Mouse (Mus musculus) cerebellum, postnatal 25 days (tissue): ENCODE measurements at regions not wholly inside any gene's neighbourhood (a gene's known extent, or its start where the extent isn't known, plus 50 kb on each side); places are given as distances from the start of the nearest gene placed in this dataset.
A peak's percentile ranks its signal among the peaks of the same experiment; 100 is the strongest.
"Not testable (repeated sequence)": the region's sequence is repeated elsewhere in the genome, so short reads cannot be mapped to it uniquely, and the experiment has no call there.

Experiments used
- DNase-seq, 2 experiments: peaks; one replicate each; pipeline ENCODE4 v3.0.0; 2021; ENCODE audit warnings: mixed read lengths in 2 of 2

GRCm38 (mm10) chr1:112486046-112486445 is 621.3 kb upstream of the Dsel start:
- DNase-seq = not testable (repeated sequence)

- peak; percentile 45 to 72 for DNase-seq
Observed at GRCm38 (mm10) chr1:112456047-112456446, 591.3 kb upstream of the Dsel start.

DNA sequence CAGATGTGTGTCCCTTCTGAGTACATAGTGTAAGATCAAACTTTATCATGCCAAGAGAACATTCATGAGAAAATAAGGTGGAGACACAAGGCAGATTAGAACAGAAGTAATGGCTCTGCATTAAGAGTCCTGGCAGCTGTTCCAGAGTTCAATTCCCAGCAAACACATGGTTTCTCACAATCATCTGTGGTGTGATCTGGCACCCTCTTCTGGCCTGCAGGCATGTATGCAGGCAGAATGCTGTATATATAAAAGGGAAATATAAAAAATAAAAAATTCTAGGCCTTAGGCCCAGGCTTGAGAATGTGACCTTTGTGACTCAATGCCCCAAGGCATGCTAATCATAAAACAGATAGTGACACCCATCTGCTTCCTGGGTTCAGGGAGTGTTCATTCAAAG is 587.7 kb upstream of the Dsel start:
- DNase-seq = no peak

GRCm38 (mm10) chr1:112451622-112452021 is 586.9 kb upstream of the Dsel start:
- DNase-seq = no peak

- peak; percentile 69 to 80 for DNase-seq
Observed at GRCm38 (mm10) chr1:112439109-112439508, 574.4 kb upstream of the Dsel start.

DNA sequence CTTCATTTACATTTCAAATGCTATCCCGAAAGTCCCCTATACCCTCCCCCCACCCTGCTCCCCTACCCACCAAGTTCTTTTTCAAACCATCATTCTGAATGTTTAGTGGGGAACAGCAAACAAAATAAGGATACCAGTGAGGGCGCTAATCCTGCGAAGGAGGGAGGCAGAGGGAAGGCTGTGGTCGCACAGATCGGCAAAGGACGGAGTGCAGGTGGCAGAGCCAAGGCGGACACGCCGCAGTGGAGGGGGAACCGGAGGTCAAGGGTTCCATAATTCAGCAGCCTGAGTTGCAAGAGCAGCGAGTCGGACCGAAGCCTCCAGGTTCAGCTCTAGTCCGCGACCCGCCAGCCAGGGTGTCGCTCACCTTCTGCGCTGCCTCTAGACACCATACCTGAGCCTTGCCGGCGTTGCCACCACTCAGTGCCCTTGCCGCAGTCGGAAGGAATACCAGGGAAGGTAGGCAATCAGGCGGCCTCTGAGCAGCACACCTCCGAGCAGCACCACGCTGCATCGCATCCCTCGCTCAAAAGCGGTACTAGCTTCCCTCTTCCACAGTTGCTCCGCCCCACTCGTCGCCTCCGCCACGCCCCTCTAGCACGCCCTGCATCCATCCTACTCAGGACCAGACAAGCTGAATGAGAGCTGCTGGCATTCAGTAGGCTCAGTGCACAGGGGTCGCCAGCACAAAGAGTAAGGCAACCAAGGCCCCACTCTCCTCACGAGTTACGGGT is 551.8 kb upstream of the Dsel start:
- DNase-seq = peak; percentile 54 to 70

DNA sequence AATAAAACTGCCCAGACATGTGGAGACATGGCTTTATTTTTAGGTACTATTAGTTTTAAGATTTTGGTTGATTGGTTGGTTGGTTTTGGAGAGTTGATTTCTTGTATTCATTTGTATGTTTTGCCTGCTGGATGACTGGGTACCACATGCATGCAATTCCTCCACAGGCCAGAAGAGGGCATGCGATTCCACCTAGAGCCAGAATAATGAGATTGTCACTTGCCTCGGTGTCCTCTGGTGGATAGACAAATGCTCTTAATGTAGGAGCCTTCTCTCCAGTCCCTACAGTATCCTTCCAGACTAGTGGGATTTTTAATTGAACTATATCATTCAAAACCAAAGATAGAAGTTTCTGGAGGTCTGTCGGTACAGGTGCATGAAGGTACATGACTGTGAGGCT is 524.1 kb upstream of the Dsel start:
- DNase-seq = peak; percentile 66 to 75

DNA sequence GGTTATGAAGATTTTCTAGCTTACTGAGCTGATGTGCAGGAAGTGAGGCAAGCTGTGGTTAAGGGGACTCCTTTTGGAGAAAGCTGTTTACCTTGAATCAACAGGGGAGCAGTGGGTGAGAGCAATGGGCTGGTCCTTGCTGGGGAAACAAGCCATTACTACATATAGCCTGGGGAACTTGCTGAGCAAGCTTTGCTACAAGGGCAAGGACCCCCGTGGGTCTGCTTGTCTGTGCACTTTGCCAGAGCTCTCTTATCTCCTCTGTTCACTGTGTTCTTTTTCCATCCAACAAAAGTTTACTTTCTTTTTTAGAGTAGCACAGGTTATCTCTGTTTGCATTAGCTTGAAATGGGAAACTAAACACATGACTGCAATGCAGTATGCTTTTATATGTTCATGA is 519.3 kb upstream of the Dsel start:
- no peak for DNase-seq

DNA sequence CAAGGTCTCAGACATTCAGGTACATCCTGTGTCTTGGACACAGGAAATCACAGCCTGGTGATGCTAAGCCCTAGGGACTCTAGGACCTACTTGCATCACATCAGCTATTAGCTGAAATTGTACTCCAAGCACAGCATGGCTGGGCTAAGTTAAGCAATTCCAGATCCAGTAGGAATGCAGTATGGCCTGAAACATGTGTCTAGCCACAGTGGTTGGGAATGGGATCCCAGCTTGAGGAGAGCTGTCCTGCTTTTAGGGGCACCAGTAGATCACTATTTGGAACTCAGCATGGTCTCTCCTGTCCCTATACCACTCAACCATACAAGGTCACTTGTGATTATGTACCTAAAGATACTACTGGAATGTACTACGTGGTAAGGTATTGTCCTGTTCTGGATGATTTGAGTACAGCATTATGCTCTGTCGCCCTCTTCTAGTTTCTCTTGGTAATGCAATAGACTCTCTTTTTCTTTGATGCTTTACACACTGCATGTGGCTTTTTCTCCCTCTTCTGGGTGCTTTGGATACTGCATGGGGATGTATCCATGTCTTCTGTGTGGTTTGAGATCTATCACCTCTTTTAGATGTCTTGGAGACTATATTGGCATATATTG is 515.0 kb upstream of the Dsel start:
- DNase-seq = peak in 1 of 2 experiments; percentile 30

DNA sequence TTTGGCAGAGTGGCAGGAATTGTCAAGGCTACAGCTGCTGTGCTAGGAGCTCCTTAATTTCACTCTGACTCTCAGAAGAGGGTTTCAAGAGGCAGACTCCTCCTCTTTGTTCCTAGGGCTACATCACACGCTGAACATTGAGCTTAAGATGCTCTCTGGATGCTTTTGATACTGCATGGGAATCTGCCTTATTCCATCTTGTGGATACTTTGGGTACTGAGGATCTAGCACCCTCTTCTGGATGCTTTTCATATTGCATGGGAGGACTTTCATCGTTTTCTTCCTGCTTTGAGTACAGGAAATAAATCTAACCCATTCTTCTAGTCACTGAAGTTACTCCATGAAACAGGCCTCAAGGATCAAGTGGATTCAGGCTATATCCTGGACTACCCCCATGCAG is 513.9 kb upstream of the Dsel start:
- peak in 1 of 2 experiments; percentile 21 for DNase-seq

DNA sequence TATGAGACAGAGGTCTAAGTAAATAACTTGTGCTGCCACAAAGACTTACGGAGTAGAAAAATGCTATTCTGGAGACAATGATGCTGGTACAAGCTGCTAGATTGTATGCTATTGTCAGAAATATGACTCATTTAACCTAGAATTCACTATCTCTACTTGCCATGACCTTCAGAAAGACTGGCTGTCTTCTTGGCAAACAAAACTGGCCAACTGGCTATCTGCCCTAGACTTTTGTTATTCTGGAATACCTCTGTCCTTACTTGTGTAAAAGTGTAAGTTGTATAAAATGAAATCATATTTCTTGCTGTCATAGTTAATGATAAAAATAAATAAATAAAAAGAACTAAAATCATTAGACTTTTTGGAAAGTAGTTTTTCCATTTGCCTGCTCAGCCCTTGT is 491.1 kb upstream of the Dsel start:
- no peak for DNase-seq
